ENCODE assay signal across 20 mouse cellular contexts in the genomic region with DNA sequence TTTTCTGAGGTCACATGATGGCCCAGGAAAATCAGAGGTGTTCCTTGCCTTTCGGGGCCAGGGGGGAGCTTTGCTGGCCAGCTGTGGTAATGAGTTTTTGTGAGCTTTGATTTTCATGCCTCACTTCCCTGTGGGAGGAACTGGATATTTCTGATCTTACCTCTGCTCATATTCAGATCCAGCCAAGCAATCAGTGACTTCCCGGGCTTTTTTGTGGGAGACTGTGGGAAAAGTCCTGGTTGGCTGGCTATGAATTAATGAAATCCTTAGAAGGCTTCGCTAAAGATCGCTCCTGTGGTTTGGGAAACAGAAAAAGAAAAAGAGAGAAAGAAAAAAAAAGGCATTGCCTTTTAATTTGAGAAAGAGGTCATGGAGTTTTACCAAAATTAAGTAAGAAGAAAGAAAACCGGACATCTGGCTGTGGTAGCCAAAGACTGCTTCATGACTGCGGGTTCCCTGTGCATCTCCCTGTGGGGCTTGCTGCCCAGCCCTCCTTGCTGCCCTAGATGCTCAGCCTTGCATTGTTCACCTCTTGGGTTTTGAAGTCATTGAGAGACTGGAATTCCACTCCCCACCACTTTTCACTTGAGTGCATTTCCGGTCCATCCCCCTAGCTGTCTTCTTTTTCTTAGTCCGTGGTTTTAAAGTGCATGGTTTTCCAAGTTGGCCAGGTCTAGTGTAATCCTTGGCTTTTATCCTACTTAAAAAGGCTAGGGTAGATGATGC. TPM values are rescaled to one million over a fixed set of nuclear protein-coding genes. Genes with fewer than 3 reads are reported as not detected.
DNase-seq lines count a peak whose midpoint lies in the region; ATAC-seq and TF ChIP-seq lines count a peak whose summit lies in the region.
"Had no signal": no experiment of that assay in that cellular context is flagged by ENCODE, and none has a peak within 500 bp of the region (broad histone marks: within the 10 kb centered on the region; RNA-seq: fewer than 3 reads in every experiment).

No protein-coding gene starts in this region.

- no peak overlapping the region; the same call in 1 of the 2 replicates for H3K9ac ChIP-seq in kidney, embryonic 14.5 days (ENCODE audit: low read depth, low read length)
- peak overlapping the region; percentile 13; the same call in 1 of the 2 replicates for H3K9ac ChIP-seq in ES-E14 (ENCODE audit: insufficient read depth, low read depth, low read length, poor library complexity, severe bottlenecking)
- H3K9ac ChIP-seq: forebrain, postnatal 0 days; heart, embryonic 12.5 days; liver, embryonic 14.5 days had no signal

- peaks cover 82% of the 10 kb centered on the region for H3K4me1 ChIP-seq in kidney, embryonic 14.5 days (ENCODE audit: control insufficient read depth, insufficient read depth, low read length)
- peaks cover 24% of the 10 kb centered on the region for H3K4me1 ChIP-seq in kidney, adult 2 months (ENCODE audit: control insufficient read depth, insufficient read depth, low read length)
- H3K4me1 ChIP-seq in E14TG2a.4 (replicated peaks; ENCODE audit: low read depth, low read length) (peaks cover 99% of the 10 kb centered on the region), ES-E14 (ENCODE audit: control insufficient read depth in 2 of 2, insufficient read depth in 2 of 2, low read length in 2 of 2, poor library complexity in 1 of 2) (peaks cover 15 to 40% of the 10 kb centered on the region in 2 experiments)
- peaks cover 34% of the 10 kb centered on the region for H3K4me1 ChIP-seq in embryonic fibroblast, embryonic 13.5 days (ENCODE audit: control insufficient read depth, insufficient read depth, low read length)

- no peak for TF ChIP-seq POLR2A in kidney, adult 2 months (IDR thresholded peaks at IDR 0.05; ENCODE audit: low read depth, low read length)
- TF ChIP-seq POLR2A in embryonic fibroblast, embryonic 13.5 days (IDR thresholded peaks at IDR 0.05; ENCODE audit: low read depth, low read length), result no peak

- DNase-seq in kidney, adult 2 months, result no peak
- DNase-seq in ES-E14 (ENCODE audit: low read depth, low spot score), result no peak
- DNase-seq in heart, postnatal 10 days, result no peak
- DNase-seq in testis, postnatal 14 days (ENCODE audit: low spot score), result no peak
- DNase-seq: adrenal gland, postnatal 10 days; cerebellum, adult 9-10 months; forebrain, postnatal 0 days; gastrocnemius, postnatal 25 days; kidney, adult 11 months; layer of hippocampus, adult 9-11 months; lung, postnatal 14 days had no signal

- H3K27me3 ChIP-seq in kidney, embryonic 14.5 days (ENCODE audit: control insufficient read depth, insufficient read depth, low read length), result no peaks in the 10 kb centered on the region
- H3K27me3 ChIP-seq in kidney, adult 2 months (replicated peaks; ENCODE audit: control insufficient read depth, insufficient read depth, low read length), result no peaks in the 10 kb centered on the region
- H3K27me3 ChIP-seq in E14TG2a.4 (ENCODE audit: insufficient read depth, low read length), result no peaks in the 10 kb centered on the region
- H3K27me3 ChIP-seq: heart, embryonic 12.5 days had no signal

- no peaks in the 10 kb centered on the region for H3K9me3 ChIP-seq in kidney, embryonic 14.5 days (ENCODE audit: control insufficient read depth, low read length)
- H3K9me3 ChIP-seq in E14TG2a.4 (ENCODE audit: low read length) (no peaks in the 10 kb centered on the region), ES-E14 (ENCODE audit: control insufficient read depth, insufficient read depth, low read depth, low read length) (no peaks in the 10 kb centered on the region)
- H3K9me3 ChIP-seq: heart, embryonic 12.5 days had no signal

- intact Hi-C loops in heart, postnatal 10 days (cut with DNase I), result loop anchor here (10.0 kb wide), 1 partner anchor 376 kb away; the partner anchor contains the start of gene Fam208a

- in situ Hi-C loops in ES-E14 (cut with MboI; ENCODE audit: low sequenced_read_pairs in 2 of 2, unreplicated experiment in 2 of 2), result no loop called here

- no peak overlapping the region for H3K4me3 ChIP-seq in kidney, embryonic 14.5 days (ENCODE audit: low read length)
- no peak overlapping the region for H3K4me3 ChIP-seq in kidney, adult 2 months (ENCODE audit: insufficient read depth, low read depth, low read length)
- H3K4me3 ChIP-seq in E14TG2a.4 (replicated peaks; ENCODE audit: low read length) (peak overlapping the region; percentile 24), ES-E14 (ENCODE audit: insufficient read depth in 1 of 2, low read depth in 1 of 2, low read length in 2 of 2, poor library complexity in 1 of 2, severe bottlenecking in 1 of 2) (no peak overlapping the region)
- H3K4me3 ChIP-seq in embryonic fibroblast, embryonic 13.5 days (ENCODE audit: insufficient read depth, low read length), result no peak overlapping the region
- H3K4me3 ChIP-seq: heart, embryonic 12.5 days had no signal

- H3K4me2 ChIP-seq in kidney, embryonic 14.5 days (replicated peaks; ENCODE audit: low read depth, low read length), result 0 out of 2 replicates have a peak overlapping the region, but pooled peaks have one; percentile 3
- H3K4me2 ChIP-seq: heart, embryonic 12.5 days had no signal

- WGBS in kidney, embryonic 14.5 days, result 27% methylated on average over 8 of the region's 8 CpGs
- 43% methylated on average over 8 of the region's 8 CpGs for WGBS in kidney, adult 2 months

- peak overlapping the region; percentile 85 for H3K27ac ChIP-seq in kidney, embryonic 14.5 days (ENCODE audit: low read depth, low read length)
- H3K27ac ChIP-seq in kidney, adult 2 months (ENCODE audit: insufficient read depth, low read depth, low read length), result no peak overlapping the region
- peak overlapping the region; percentile 73; the same call in 1 of the 2 replicates for H3K27ac ChIP-seq in ES-E14 (ENCODE audit: insufficient read depth, low read depth, low read length, poor library complexity, severe bottlenecking)
- H3K27ac ChIP-seq in embryonic fibroblast, embryonic 13.5 days (ENCODE audit: insufficient read depth, low read length), result peak overlapping the region; percentile 9; the same call in 1 of the 2 replicates
- H3K27ac ChIP-seq: liver, embryonic 14.5 days had no signal

- no peak for ATAC-seq in kidney, embryonic 14.5 days (ENCODE audit: low FRiP score, low TSS enrichment)
- ATAC-seq: forebrain, postnatal 0 days had no signal

- H3K36me3 ChIP-seq in kidney, embryonic 14.5 days (ENCODE audit: control insufficient read depth, insufficient read depth, low read length), result no peaks in the 10 kb centered on the region
- no peaks in the 10 kb centered on the region for H3K36me3 ChIP-seq in kidney, adult 2 months (ENCODE audit: control insufficient read depth, insufficient read depth, low read length)
- H3K36me3 ChIP-seq in E14TG2a.4 (ENCODE audit: insufficient read depth, low read length) (peaks cover 7% of the 10 kb centered on the region), ES-E14 (ENCODE audit: control insufficient read depth, insufficient read depth, low read length, poor library complexity, severe bottlenecking) (no peaks in the 10 kb centered on the region; the same call in 1 of the 2 replicates)
- H3K36me3 ChIP-seq: heart, embryonic 12.5 days had no signal

- no peak for TF ChIP-seq CTCF in kidney, adult 2 months (conservative IDR thresholded peaks at IDR 0.05; ENCODE audit: insufficient read depth, insufficient read length, low read depth, low read length)
- no peak for TF ChIP-seq CTCF in E14TG2a.4 (conservative IDR thresholded peaks at IDR 0.05; ENCODE audit: low read length)
- no peak for TF ChIP-seq CTCF in embryonic fibroblast, embryonic 13.5 days (IDR thresholded peaks at IDR 0.05; ENCODE audit: borderline replicate concordance, insufficient read depth, low read length)

TF ChIP-seq in ES-E14, 5 proteins besides CTCF, POLR2A, EP300 and RAD21:
- no peak for TF ChIP-seq MAFK (IDR thresholded peaks at IDR 0.05; ENCODE audit: insufficient read depth, low read depth, low read length)
- no peak for TF ChIP-seq ZC3H11A (IDR thresholded peaks at IDR 0.05; ENCODE audit: borderline replicate concordance, low read depth, low read length)
- TF ChIP-seq CHD2 (IDR thresholded peaks at IDR 0.05; ENCODE audit: low read depth, low read length), result no peak

RNA-seq across cellular contexts. Expression of gene Il17rd, which starts 9.7 kb away (rescaled TPM):
- 6.8 and 9.2 TPM in 2 replicates for polyA plus RNA-seq in kidney, embryonic 14.5 days (2014; fragmentation: Nextera tagmentation; extraction: Ambion mirVana)
- polyA plus RNA-seq in kidney, adult 2 months (2012; rRNA removed), result 3.3 and 3.8 TPM in 2 replicates
- total RNA-seq in ES-E14 (2012; rRNA removed), result 28.2 and 43.6 TPM in 2 replicates
- 10.2 and 19.3 TPM in 2 replicates for polyA plus RNA-seq in embryonic fibroblast, embryonic 13.5 days (2011; ENCODE audit: insufficient read length, low read depth, missing spikeins)
- total RNA-seq in heart, postnatal 10 days (2021), result 1 to 10 TPM; 7.7 to 7.9 TPM
- total RNA-seq: hematopoietic stem cell, adult 5-6 weeks had no signal

RNA-seq across cellular contexts. Expression of gene Hesx1, which starts 54.2 kb away (rescaled TPM):
- polyA plus RNA-seq in kidney, embryonic 14.5 days (2014; fragmentation: Nextera tagmentation; extraction: Ambion mirVana), result 0.99 and 1.4 TPM in 2 replicates
- polyA plus RNA-seq in kidney, adult 2 months (2012; rRNA removed), result 0.12 and 0.19 TPM in 2 replicates
- total RNA-seq in ES-E14 (2012; rRNA removed), result 0.31 TPM in 1 of 2 replicates, not detected in the other
- not detected in 2 replicates for polyA plus RNA-seq in embryonic fibroblast, embryonic 13.5 days (2011; ENCODE audit: insufficient read length, low read depth, missing spikeins)
- total RNA-seq in heart, postnatal 10 days (2021), result not detected
- total RNA-seq: forebrain, postnatal 0 days; gastrocnemius, postnatal 25 days; hematopoietic stem cell, adult 5-6 weeks; left cerebral cortex, postnatal 14 days; neutrophil, adult 5-6 weeks had no signal
- polyA plus RNA-seq: forebrain, postnatal 0 days; spleen, adult 2 months had no signal
